Mouse (Mus musculus): ENCODE measurements at regions not wholly inside any gene's neighbourhood (a gene's known extent, or its start where the extent isn't known, plus 50 kb on each side); places are given as distances from the start of the nearest gene placed in this dataset.

DNA sequence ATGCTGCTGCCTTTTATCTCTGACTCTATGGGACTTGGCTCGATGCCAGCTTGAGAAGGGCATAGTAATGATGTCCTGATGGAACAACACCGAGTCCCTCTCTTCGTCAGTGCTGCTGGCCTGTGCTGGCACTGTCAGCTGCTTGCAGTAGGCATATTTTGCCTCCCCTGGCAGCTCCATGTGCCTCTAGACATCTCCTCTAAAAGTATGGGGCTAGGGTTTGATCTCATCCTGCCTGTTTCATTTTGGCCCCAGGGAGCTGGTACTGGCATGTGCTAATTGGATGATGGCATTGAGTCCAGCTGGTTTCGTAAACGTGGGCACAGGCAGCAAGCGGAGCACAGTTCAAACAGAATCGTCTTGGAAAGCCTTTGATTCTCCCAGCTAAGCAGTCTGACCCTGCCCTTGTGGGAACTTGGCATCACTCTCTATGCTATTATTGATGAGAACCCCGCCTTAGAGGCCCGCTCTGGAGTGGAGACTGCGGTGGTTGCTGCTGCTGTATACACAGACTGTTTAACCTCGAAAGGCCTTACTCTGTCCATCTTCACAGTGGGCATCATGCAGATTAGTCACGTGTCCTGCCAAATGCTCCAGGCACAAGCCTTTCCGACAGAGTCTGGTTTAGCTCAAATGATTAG, 153.0 kb upstream of the Ppp2r3a start:
- Histone ChIP-seq H3K4me3 (ENCODE audit: insufficient read depth, low read depth, low read length) (no peak overlapping the region), H3K36me3 (ENCODE audit: control insufficient read depth, insufficient read depth, low read length) (no peaks in the 10 kb centered on the region), H3K27ac (ENCODE audit: insufficient read depth, low read depth, low read length) (no peak overlapping the region), H3K4me1 (ENCODE audit: control insufficient read depth, insufficient read depth, low read length) (no peaks in the 10 kb centered on the region), H3K27me3 (replicated peaks; ENCODE audit: control insufficient read depth, insufficient read depth, low read length) (no peaks in the 10 kb centered on the region)
- DNase-seq = no peak
- 67% methylated on average over 13 of the region's 13 CpGs for WGBS
- TF ChIP-seq CTCF (conservative IDR thresholded peaks at IDR 0.05; ENCODE audit: insufficient read depth, insufficient read length, low read depth, low read length) (no peak), POLR2A (IDR thresholded peaks at IDR 0.05; ENCODE audit: low read depth, low read length) (no peak)

DNA sequence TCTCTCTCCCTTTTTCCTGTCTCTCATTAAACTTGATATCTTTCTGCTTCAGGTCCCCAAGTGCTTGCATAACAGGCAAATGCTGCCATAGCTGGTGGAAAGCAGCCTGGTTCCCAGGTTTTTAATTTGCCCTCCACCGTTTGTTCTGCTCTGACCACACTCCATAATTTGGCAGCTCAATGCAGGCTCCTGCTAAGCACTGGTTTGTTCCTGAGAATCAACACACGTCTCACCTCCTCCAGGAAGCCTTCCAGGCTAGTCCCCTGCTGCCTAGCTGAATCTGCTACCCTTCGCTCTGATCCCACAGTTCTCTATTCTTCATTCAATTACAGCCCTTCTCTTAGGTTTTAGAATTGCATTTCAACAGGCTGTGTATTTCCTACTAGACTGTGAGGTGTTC, 152.4 kb upstream of the Ppp2r3a start:
- H3K4me1 ChIP-seq (ENCODE audit: control insufficient read depth, insufficient read depth, low read length) = no peaks in the 10 kb centered on the region
- DNase-seq = no peak
- no peak overlapping the region for H3K27ac ChIP-seq (ENCODE audit: insufficient read depth, low read depth, low read length)
- 61% methylated on average over 3 of the region's 3 CpGs for WGBS
- H3K36me3 ChIP-seq (ENCODE audit: control insufficient read depth, insufficient read depth, low read length) = no peaks in the 10 kb centered on the region
- H3K4me3 ChIP-seq (ENCODE audit: insufficient read depth, low read depth, low read length) = no peak overlapping the region
- no peaks in the 10 kb centered on the region for H3K27me3 ChIP-seq (replicated peaks; ENCODE audit: control insufficient read depth, insufficient read depth, low read length)
- TF ChIP-seq CTCF (conservative IDR thresholded peaks at IDR 0.05; ENCODE audit: insufficient read depth, insufficient read length, low read depth, low read length) (no peak), POLR2A (IDR thresholded peaks at IDR 0.05; ENCODE audit: low read depth, low read length) (no peak)

GRCm38 (mm10) chr9:101402544-101403194, 151.1 kb upstream of the Ppp2r3a start:
- Histone ChIP-seq H3K27me3 (replicated peaks; ENCODE audit: control insufficient read depth, insufficient read depth, low read length) (no peaks in the 10 kb centered on the region), H3K27ac (ENCODE audit: insufficient read depth, low read depth, low read length) (no peak overlapping the region), H3K4me1 (ENCODE audit: control insufficient read depth, insufficient read depth, low read length) (no peaks in the 10 kb centered on the region), H3K4me3 (ENCODE audit: insufficient read depth, low read depth, low read length) (no peak overlapping the region), H3K36me3 (ENCODE audit: control insufficient read depth, insufficient read depth, low read length) (no peaks in the 10 kb centered on the region)
- no peak for DNase-seq
- 21% methylated on average over 9 of the region's 9 CpGs for WGBS
- TF ChIP-seq CTCF (conservative IDR thresholded peaks at IDR 0.05; ENCODE audit: insufficient read depth, insufficient read length, low read depth, low read length) = no peak
- TF ChIP-seq POLR2A (IDR thresholded peaks at IDR 0.05; ENCODE audit: low read depth, low read length) = no peak

DNA sequence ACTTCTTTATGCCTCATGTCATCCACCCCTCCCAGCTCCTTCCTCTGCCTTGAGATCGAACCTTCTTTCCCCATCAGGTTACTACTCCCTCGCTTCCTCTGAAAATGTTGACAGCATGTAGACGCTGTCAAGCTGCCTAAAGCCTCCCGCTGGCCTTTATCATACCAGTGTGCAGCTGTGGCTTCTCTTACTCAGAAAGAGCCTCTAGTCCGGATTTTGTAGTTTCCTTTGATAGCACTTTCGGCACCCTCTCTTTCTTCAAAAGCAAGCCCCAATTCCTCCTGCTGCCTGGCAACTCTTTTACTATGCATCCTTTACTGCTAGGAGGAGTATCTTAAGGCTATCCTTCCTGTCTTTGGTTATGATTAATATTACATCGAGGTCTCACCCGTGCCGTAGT, 149.8 kb upstream of the Ppp2r3a start:
- Histone ChIP-seq H3K27ac (ENCODE audit: insufficient read depth, low read depth, low read length) (no peak overlapping the region), H3K27me3 (replicated peaks; ENCODE audit: control insufficient read depth, insufficient read depth, low read length) (no peaks in the 10 kb centered on the region), H3K4me1 (ENCODE audit: control insufficient read depth, insufficient read depth, low read length) (no peaks in the 10 kb centered on the region), H3K36me3 (ENCODE audit: control insufficient read depth, insufficient read depth, low read length) (no peaks in the 10 kb centered on the region), H3K4me3 (ENCODE audit: insufficient read depth, low read depth, low read length) (no peak overlapping the region)
- no peak for DNase-seq
- WGBS = 67% methylated on average over 9 of the region's 9 CpGs
- no peak for TF ChIP-seq POLR2A (IDR thresholded peaks at IDR 0.05; ENCODE audit: low read depth, low read length)
- TF ChIP-seq CTCF (conservative IDR thresholded peaks at IDR 0.05; ENCODE audit: insufficient read depth, insufficient read length, low read depth, low read length) = no peak

DNA sequence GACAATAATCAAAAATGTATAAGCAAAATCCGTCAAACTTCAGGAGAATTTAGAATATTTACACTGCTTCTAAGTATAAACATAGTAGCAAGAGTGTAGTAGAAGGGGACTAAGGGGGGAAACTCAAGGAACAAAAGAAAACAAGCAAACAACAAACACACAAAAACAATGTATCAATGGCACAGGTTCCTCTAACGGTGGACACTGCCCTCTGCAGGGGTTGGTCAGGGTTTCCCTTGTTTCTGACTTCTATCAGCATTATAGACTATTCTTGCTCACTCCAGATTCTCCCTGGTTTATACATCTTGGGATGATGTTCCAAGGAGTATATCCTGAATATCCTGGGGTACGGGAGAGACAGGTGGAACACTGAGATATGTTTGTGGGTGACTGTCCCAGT, 147.3 kb upstream of the Ppp2r3a start:
- no peak overlapping the region for H3K27ac ChIP-seq (ENCODE audit: insufficient read depth, low read depth, low read length)
- H3K4me1 ChIP-seq (ENCODE audit: control insufficient read depth, insufficient read depth, low read length) = no peaks in the 10 kb centered on the region
- no peaks in the 10 kb centered on the region for H3K36me3 ChIP-seq (ENCODE audit: control insufficient read depth, insufficient read depth, low read length)
- no peaks in the 10 kb centered on the region for H3K27me3 ChIP-seq (replicated peaks; ENCODE audit: control insufficient read depth, insufficient read depth, low read length)
- WGBS = 71% methylated on average over 3 of the region's 3 CpGs
- DNase-seq = peak; percentile 14
- H3K4me3 ChIP-seq (ENCODE audit: insufficient read depth, low read depth, low read length) = no peak overlapping the region
- TF ChIP-seq POLR2A (IDR thresholded peaks at IDR 0.05; ENCODE audit: low read depth, low read length) (no peak), CTCF (conservative IDR thresholded peaks at IDR 0.05; ENCODE audit: insufficient read depth, insufficient read length, low read depth, low read length) (peak; percentile 59)

GRCm38 (mm10) chr9:101369380-101369779, 117.8 kb upstream of the Ppp2r3a start:
- H3K27ac ChIP-seq (ENCODE audit: insufficient read depth, low read depth, low read length) = peak overlapping the region; percentile 35; the same call in 1 of the 2 replicates

DNA sequence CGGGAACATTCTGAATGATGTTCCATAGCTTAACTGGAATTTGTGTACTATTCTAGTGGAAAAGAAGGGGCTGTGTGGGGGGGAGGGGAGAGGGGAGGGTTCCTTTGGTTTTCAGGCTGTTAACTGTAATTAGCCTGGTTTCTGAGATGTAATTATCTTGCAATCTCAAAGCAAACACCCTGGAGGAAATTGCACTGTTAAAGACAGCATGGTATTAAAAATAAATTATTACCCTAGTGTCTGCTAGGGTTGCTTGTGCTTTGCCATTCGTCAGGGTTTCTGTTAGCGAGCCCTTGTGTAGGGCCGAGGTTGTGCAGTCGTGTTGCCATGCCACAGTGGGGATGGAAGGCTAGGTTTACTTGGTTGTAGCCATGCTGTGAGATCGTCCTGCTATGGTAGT, 105.0 kb upstream of the Ppp2r3a start:
- Histone ChIP-seq H3K4me1 (ENCODE audit: control insufficient read depth, insufficient read depth, low read length) (no peaks in the 10 kb centered on the region), H3K4me3 (ENCODE audit: insufficient read depth, low read depth, low read length) (no peak overlapping the region), H3K36me3 (ENCODE audit: control insufficient read depth, insufficient read depth, low read length) (no peaks in the 10 kb centered on the region), H3K27me3 (replicated peaks; ENCODE audit: control insufficient read depth, insufficient read depth, low read length) (no peaks in the 10 kb centered on the region; the same call in 1 of the 2 replicates), H3K27ac (ENCODE audit: insufficient read depth, low read depth, low read length) (no peak overlapping the region)
- no peak for DNase-seq
- 46% methylated on average over 6 of the region's 6 CpGs for WGBS
- TF ChIP-seq CTCF (conservative IDR thresholded peaks at IDR 0.05; ENCODE audit: insufficient read depth, insufficient read length, low read depth, low read length) (no peak), POLR2A (IDR thresholded peaks at IDR 0.05; ENCODE audit: low read depth, low read length) (no peak)

More at GRCm38 (mm10) chr9:101369380-101369779, 117.8 kb upstream of the Ppp2r3a start:
- Histone ChIP-seq H3K36me3 (ENCODE audit: control insufficient read depth, insufficient read depth, low read length) (no peaks in the 10 kb centered on the region), H3K4me1 (ENCODE audit: control insufficient read depth, insufficient read depth, low read length) (0 out of 2 replicates have a peak, but pooled peaks cover 6% of the 10 kb centered on the region), H3K27me3 (replicated peaks; ENCODE audit: control insufficient read depth, insufficient read depth, low read length) (no peaks in the 10 kb centered on the region), H3K4me3 (ENCODE audit: insufficient read depth, low read depth, low read length) (no peak overlapping the region)
- peak; percentile 7 for DNase-seq
- no peak for TF ChIP-seq CTCF (conservative IDR thresholded peaks at IDR 0.05; ENCODE audit: insufficient read depth, insufficient read length, low read depth, low read length)
- no peak for TF ChIP-seq POLR2A (IDR thresholded peaks at IDR 0.05; ENCODE audit: low read depth, low read length)
- WGBS = 23% methylated on average over 2 of the region's 2 CpGs
